Mouse (Mus musculus): ENCODE data around the gene Mrto4. TPM values are rescaled to one million over a fixed set of nuclear protein-coding genes. Genes with fewer than 3 reads are reported as not detected.

Gene Mrto4
- polyA plus RNA-seq, 1 experiment from 2014 or later = 39.0 TPM

- WGBS = 10% methylated on average over 14 of the region's 14 CpGs
- peak overlapping the region; percentile 88 for H3K9ac ChIP-seq (ENCODE audit: low read depth, low read length)
- TF ChIP-seq CTCF (IDR thresholded peaks at IDR 0.05; ENCODE audit: low read depth) = no peak
- peaks cover 28% of the 10 kb centered on the region for H3K36me3 ChIP-seq (ENCODE audit: control insufficient read depth, insufficient read depth)
- no peaks in the 10 kb centered on the region for H3K27me3 ChIP-seq (replicated peaks; ENCODE audit: control insufficient read depth, insufficient read depth, low read length)
- H3K4me1 ChIP-seq (replicated peaks; ENCODE audit: control insufficient read depth, insufficient read depth, low read length) = no peaks in the 10 kb centered on the region
- H3K4me3 ChIP-seq (ENCODE audit: low read depth, low read length) = peak overlapping the region; percentile 85
- ATAC-seq = peak; percentile 52; the same call in 1 of the 2 replicates
- peak overlapping the region; percentile 91 for H3K27ac ChIP-seq (ENCODE audit: low read depth, low read length)
- H3K4me2 ChIP-seq (replicated peaks; ENCODE audit: low read depth) = peak overlapping the region; percentile 94
- no peaks in the 10 kb centered on the region for H3K9me3 ChIP-seq (ENCODE audit: control insufficient read depth)
Measured at GRCm38 (mm10) chr4:139311707-139312106, 40.7 kb downstream of the Mrto4 start.

- peaks cover 30% of the 10 kb centered on the region for H3K36me3 ChIP-seq (ENCODE audit: control insufficient read depth, insufficient read depth)
- TF ChIP-seq CTCF (IDR thresholded peaks at IDR 0.05; ENCODE audit: low read depth) = peak; percentile 36
- peak overlapping the region; percentile 85 for H3K4me3 ChIP-seq (ENCODE audit: low read depth, low read length)
- under 1% methylated on average over 52 of the region's 53 CpGs for WGBS
- H3K9ac ChIP-seq (ENCODE audit: low read depth, low read length) = peak overlapping the region; percentile 88
- H3K4me2 ChIP-seq (replicated peaks; ENCODE audit: low read depth) = peak overlapping the region; percentile 94
- H3K27me3 ChIP-seq (replicated peaks; ENCODE audit: control insufficient read depth, insufficient read depth, low read length) = no peaks in the 10 kb centered on the region
- peak; percentile 75 for ATAC-seq
- H3K27ac ChIP-seq (ENCODE audit: low read depth, low read length) = peak overlapping the region; percentile 91
- no peaks in the 10 kb centered on the region for H3K4me1 ChIP-seq (replicated peaks; ENCODE audit: control insufficient read depth, insufficient read depth, low read length)
- H3K9me3 ChIP-seq (ENCODE audit: control insufficient read depth) = no peaks in the 10 kb centered on the region
Measured at GRCm38 (mm10) chr4:139310899-139311701, 41.3 kb downstream of the Mrto4 start.

GRCm38 (mm10) chr4:139310171-139310898 lies 42.0 kb downstream of the Mrto4 start, which contains the start of the genes Pqlc2 and Akr7a5:
Pqlc2 (minus strand) TSS chr4:139310708.
Akr7a5 (plus strand) TSS chr4:139310744.
- H3K9ac ChIP-seq (ENCODE audit: low read depth, low read length) = peak within 1 kb of the TSS; percentile 88
- no peaks in the 10 kb centered on the region for H3K27me3 ChIP-seq (replicated peaks; ENCODE audit: control insufficient read depth, insufficient read depth, low read length)
- no peaks in the 10 kb centered on the region for H3K9me3 ChIP-seq (ENCODE audit: control insufficient read depth)
- H3K4me2 ChIP-seq (replicated peaks; ENCODE audit: low read depth) = peak within 1 kb of the TSS; percentile 94
- peak within 1 kb of the TSS; percentile 85 for H3K4me3 ChIP-seq (ENCODE audit: low read depth, low read length)
- ATAC-seq = peak; percentile 73
- TF ChIP-seq CTCF (IDR thresholded peaks at IDR 0.05; ENCODE audit: low read depth) = no peak
- WGBS = under 1% methylated on average over 56 of the region's 63 CpGs
- H3K36me3 ChIP-seq (ENCODE audit: control insufficient read depth, insufficient read depth) = peaks cover 26% of the 10 kb centered on the region
- H3K4me1 ChIP-seq (replicated peaks; ENCODE audit: control insufficient read depth, insufficient read depth, low read length) = no peaks in the 10 kb centered on the region
- peak within 1 kb of the TSS; percentile 91 for H3K27ac ChIP-seq (ENCODE audit: low read depth, low read length)

- Histone ChIP-seq H3K4me3 (ENCODE audit: low read depth, low read length) (peak overlapping the region; percentile 85), H3K9me3 (ENCODE audit: control insufficient read depth) (no peaks in the 10 kb centered on the region), H3K9ac (ENCODE audit: low read depth, low read length) (peak overlapping the region; percentile 88; the same call in 1 of the 2 replicates), H3K27ac (ENCODE audit: low read depth, low read length) (peak overlapping the region; percentile 91; the same call in 1 of the 2 replicates), H3K36me3 (ENCODE audit: control insufficient read depth, insufficient read depth) (peaks cover 26% of the 10 kb centered on the region), H3K4me2 (replicated peaks; ENCODE audit: low read depth) (peak overlapping the region; percentile 94), H3K4me1 (replicated peaks; ENCODE audit: control insufficient read depth, insufficient read depth, low read length) (no peaks in the 10 kb centered on the region), H3K27me3 (replicated peaks; ENCODE audit: control insufficient read depth, insufficient read depth, low read length) (no peaks in the 10 kb centered on the region)
- 22% methylated on average over 6 of the region's 6 CpGs for WGBS
- no peak for ATAC-seq
- peak; percentile 54 for TF ChIP-seq CTCF (IDR thresholded peaks at IDR 0.05; ENCODE audit: low read depth)
Measured at GRCm38 (mm10) chr4:139309651-139310050, 42.7 kb downstream of the Mrto4 start.

GRCm38 (mm10) chr4:139307916-139308315 lies 44.5 kb downstream of the Mrto4 start:
- Histone ChIP-seq H3K4me1 (replicated peaks; ENCODE audit: control insufficient read depth, insufficient read depth, low read length) (no peaks in the 10 kb centered on the region), H3K27ac (ENCODE audit: low read depth, low read length) (no peak overlapping the region), H3K9me3 (ENCODE audit: control insufficient read depth) (no peaks in the 10 kb centered on the region), H3K9ac (ENCODE audit: low read depth, low read length) (no peak overlapping the region), H3K4me2 (replicated peaks; ENCODE audit: low read depth) (peak overlapping the region; percentile 94; the same call in 1 of the 2 replicates), H3K4me3 (ENCODE audit: low read depth, low read length) (no peak overlapping the region), H3K36me3 (ENCODE audit: control insufficient read depth, insufficient read depth) (peaks cover 18% of the 10 kb centered on the region), H3K27me3 (replicated peaks; ENCODE audit: control insufficient read depth, insufficient read depth, low read length) (no peaks in the 10 kb centered on the region)
- 70% methylated on average over 5 of the region's 5 CpGs for WGBS
- ATAC-seq = no peak
- no peak for TF ChIP-seq CTCF (IDR thresholded peaks at IDR 0.05; ENCODE audit: low read depth)

GRCm38 (mm10) chr4:139305521-139305920 lies 46.9 kb downstream of the Mrto4 start:
- Histone ChIP-seq H3K4me1 (replicated peaks; ENCODE audit: control insufficient read depth, insufficient read depth, low read length) (no peaks in the 10 kb centered on the region), H3K9ac (ENCODE audit: low read depth, low read length) (no peak overlapping the region), H3K4me3 (ENCODE audit: low read depth, low read length) (no peak overlapping the region), H3K9me3 (ENCODE audit: control insufficient read depth) (no peaks in the 10 kb centered on the region), H3K27me3 (replicated peaks; ENCODE audit: control insufficient read depth, insufficient read depth, low read length) (no peaks in the 10 kb centered on the region), H3K36me3 (ENCODE audit: control insufficient read depth, insufficient read depth) (peaks cover 42% of the 10 kb centered on the region), H3K4me2 (replicated peaks; ENCODE audit: low read depth) (no peak overlapping the region), H3K27ac (ENCODE audit: low read depth, low read length) (no peak overlapping the region)
- ATAC-seq = no peak
- TF ChIP-seq CTCF (IDR thresholded peaks at IDR 0.05; ENCODE audit: low read depth) = no peak
- 86% methylated on average over 3 of the region's 3 CpGs for WGBS

Measured in intestine, postnatal 0 days (tissue).